Mouse (Mus musculus): ENCODE results near the gene Defa22. TPM values are rescaled to one million over a fixed set of nuclear protein-coding genes. Genes with fewer than 3 reads are reported as not detected.
"Not testable (repeated sequence)": the region's sequence is repeated elsewhere in the genome, so short reads cannot be mapped to it uniquely, and the experiment has no call there.

The Defa22 gene
- polyA plus RNA-seq (2012; ENCODE audit: insufficient read depth, insufficient read length, low replicate concordance, missing spikeins) = not detected in 2 replicates

DNA sequence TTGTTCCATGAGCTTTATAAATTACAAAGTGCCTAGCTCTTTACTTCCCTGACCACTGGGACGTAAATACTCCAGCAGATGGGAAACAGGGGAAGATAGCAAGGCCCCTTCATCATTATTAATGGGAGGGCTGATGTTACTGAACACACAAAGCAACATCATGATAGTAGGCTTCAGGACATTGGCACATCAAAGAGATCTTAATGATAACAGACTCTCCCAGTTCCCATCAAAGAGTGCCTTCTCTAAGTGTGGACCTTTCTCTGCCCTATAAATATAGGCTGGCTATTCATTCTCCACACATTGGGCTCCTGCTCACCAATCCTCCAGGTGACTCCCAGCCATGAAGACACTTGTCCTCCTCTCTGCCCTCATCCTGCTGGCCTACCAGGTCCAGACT lies at the start of gene Defa22:
Gene Defa22 (plus strand): TSS at position 301 of the 400 bp plus-strand sequence.
- WGBS = no CpG with 5 or more reads among the region's 1 CpGs
- H3K4me3 ChIP-seq (ENCODE audit: insufficient read depth, low read depth, low read length); H3K4me1 ChIP-seq (ENCODE audit: control insufficient read depth, insufficient read depth, low read length); H3K27ac ChIP-seq (ENCODE audit: insufficient read depth, low read depth, low read length): not testable (repeated sequence)

DNA sequence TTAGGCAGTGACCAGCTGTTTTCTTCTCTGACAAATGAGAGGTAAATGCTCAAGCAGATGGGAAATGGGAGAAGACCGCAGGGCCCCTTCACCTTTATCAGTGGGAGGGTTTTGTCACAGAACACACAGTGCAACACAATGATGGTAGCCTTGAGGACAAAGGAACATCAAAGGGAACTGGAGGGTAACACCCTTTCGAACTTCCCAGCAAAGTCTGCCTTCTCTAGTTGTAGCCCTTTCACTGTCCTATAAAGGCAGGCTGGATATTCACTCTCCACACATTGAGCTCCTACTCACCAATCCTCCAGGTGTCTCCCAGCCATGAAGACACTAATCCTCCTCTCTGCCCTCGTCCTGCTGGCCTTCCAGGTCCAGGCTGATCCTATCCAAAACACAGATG lies 27.7 kb upstream of the Defa22 start, which contains the start of gene Defa30:
Gene Defa30 (plus strand): TSS at position 301 of the 400 bp plus-strand sequence.
- not testable (repeated sequence) for H3K27ac ChIP-seq (ENCODE audit: insufficient read depth, low read depth, low read length); H3K4me3 ChIP-seq (ENCODE audit: insufficient read depth, low read depth, low read length); H3K4me1 ChIP-seq (ENCODE audit: control insufficient read depth, insufficient read depth, low read length)
- 57% methylated on average over 3 of the region's 3 CpGs for WGBS

DNA sequence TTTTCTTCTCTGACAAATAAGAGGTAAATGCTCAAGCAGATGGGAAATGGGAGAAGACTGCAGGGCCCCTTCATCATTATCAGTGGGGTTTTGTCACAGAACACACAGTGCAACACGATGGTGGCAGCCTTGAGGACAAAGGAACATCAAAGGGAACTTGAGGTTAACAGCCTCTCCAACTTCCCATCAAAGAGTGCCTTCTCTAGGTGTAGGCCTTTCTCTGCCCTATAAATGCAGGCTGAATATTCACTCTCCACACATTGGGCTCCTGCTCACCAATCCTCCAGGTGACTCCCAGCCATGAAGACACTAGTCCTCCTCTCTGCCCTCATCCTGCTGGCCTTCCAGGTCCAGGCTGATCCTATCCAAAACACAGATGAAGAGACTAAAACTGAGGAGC lies 29.2 kb downstream of the Defa22 start, which contains the start of gene Defa31:
Gene Defa31 (plus strand): TSS at position 301 of the 400 bp plus-strand sequence.
- no CpG with 5 or more reads among the region's 1 CpGs for WGBS
- not testable (repeated sequence) for H3K4me3 ChIP-seq (ENCODE audit: insufficient read depth, low read depth, low read length); H3K27ac ChIP-seq (ENCODE audit: insufficient read depth, low read depth, low read length); H3K4me1 ChIP-seq (ENCODE audit: control insufficient read depth, insufficient read depth, low read length)

DNA sequence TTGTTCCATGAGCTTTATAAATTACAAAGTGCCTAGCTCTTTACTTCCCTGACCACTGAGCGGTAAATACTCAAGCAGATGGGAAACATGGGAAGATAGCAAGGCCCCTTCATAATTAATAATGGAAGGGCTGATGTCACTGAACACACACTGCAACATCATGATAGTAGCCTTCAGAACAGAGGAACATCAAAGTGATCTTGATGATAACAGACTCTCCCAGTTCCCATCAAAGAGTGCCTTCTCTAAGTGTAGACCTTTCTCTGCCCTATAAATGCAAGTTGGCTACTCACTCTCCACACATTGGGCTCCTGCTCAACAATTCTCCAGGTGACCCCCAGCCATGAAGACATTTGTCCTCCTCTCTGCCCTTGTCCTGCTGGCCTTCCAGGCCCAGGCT lies 39.2 kb downstream of the Defa22 start, which contains the start of gene Gm15293:
Gene Gm15293 (plus strand): TSS at position 301 of the 400 bp plus-strand sequence.
- WGBS = no CpG with 5 or more reads among the region's 1 CpGs
- H3K4me3 ChIP-seq (ENCODE audit: insufficient read depth, low read depth, low read length); H3K4me1 ChIP-seq (ENCODE audit: control insufficient read depth, insufficient read depth, low read length): not testable (repeated sequence)

More for the DNA sequence above, 39.2 kb downstream of the Defa22 start, which contains the start of gene Gm15293:
- H3K27ac ChIP-seq (ENCODE audit: insufficient read depth, low read depth, low read length) = not testable (repeated sequence)

Other genes with a start within 250 kb of the Defa22 start
- gene Gm6040, start 240.2 kb upstream of the Defa22 start, polyA plus RNA-seq (2012; ENCODE audit: insufficient read depth, insufficient read length, low replicate concordance, missing spikeins) = not detected in 2 replicates
- not detected in 2 replicates for gene AY761185, start 217.6 kb upstream of the Defa22 start, polyA plus RNA-seq (2012; ENCODE audit: insufficient read depth, insufficient read length, low replicate concordance, missing spikeins)
- gene Defa21, start 136.7 kb upstream of the Defa22 start, polyA plus RNA-seq (2012; ENCODE audit: insufficient read depth, insufficient read length, low replicate concordance, missing spikeins) = not detected in 2 replicates
- not detected in 2 replicates for gene Defa23, start 107.2 kb upstream of the Defa22 start, polyA plus RNA-seq (2012; ENCODE audit: insufficient read depth, insufficient read length, low replicate concordance, missing spikeins)
- gene Defa35, start 97.2 kb upstream of the Defa22 start, polyA plus RNA-seq (2012; ENCODE audit: insufficient read depth, insufficient read length, low replicate concordance, missing spikeins) = not detected in 2 replicates
- gene Defa25, start 77.8 kb upstream of the Defa22 start, polyA plus RNA-seq (2012; ENCODE audit: insufficient read depth, insufficient read length, low replicate concordance, missing spikeins) = not detected in 2 replicates
- not detected in 2 replicates for gene Gm14851, start 66.2 kb upstream of the Defa22 start, polyA plus RNA-seq (2012; ENCODE audit: insufficient read depth, insufficient read length, low replicate concordance, missing spikeins)
- gene Defa30, start 27.6 kb upstream of the Defa22 start, polyA plus RNA-seq (2012; ENCODE audit: insufficient read depth, insufficient read length, low replicate concordance, missing spikeins) = not detected in 2 replicates
- not detected in 2 replicates for gene Defa31, start 29.3 kb downstream of the Defa22 start, polyA plus RNA-seq (2012; ENCODE audit: insufficient read depth, insufficient read length, low replicate concordance, missing spikeins)
- gene Gm15293, start 39.3 kb downstream of the Defa22 start, polyA plus RNA-seq (2012; ENCODE audit: insufficient read depth, insufficient read length, low replicate concordance, missing spikeins) = not detected in 2 replicates
- not detected in 2 replicates for gene Gm15292, start 87.5 kb downstream of the Defa22 start, polyA plus RNA-seq (2012; ENCODE audit: insufficient read depth, insufficient read length, low replicate concordance, missing spikeins)
- not detected in 2 replicates for gene Defa27, start 153.3 kb downstream of the Defa22 start, polyA plus RNA-seq (2012; ENCODE audit: insufficient read depth, insufficient read length, low replicate concordance, missing spikeins)
- not detected in 2 replicates for gene Defa29, start 164.7 kb downstream of the Defa22 start, polyA plus RNA-seq (2012; ENCODE audit: insufficient read depth, insufficient read length, low replicate concordance, missing spikeins)
- gene Defa2, start 216.2 kb downstream of the Defa22 start, polyA plus RNA-seq (2012; ENCODE audit: insufficient read depth, insufficient read length, low replicate concordance, missing spikeins) = not detected in 2 replicates
- not detected in 2 replicates for gene Defa33, start 229.5 kb downstream of the Defa22 start, polyA plus RNA-seq (2012; ENCODE audit: insufficient read depth, insufficient read length, low replicate concordance, missing spikeins)